Mouse (Mus musculus): ENCODE measurements around the gene Zfp663.

Gene Zfp663

DNA sequence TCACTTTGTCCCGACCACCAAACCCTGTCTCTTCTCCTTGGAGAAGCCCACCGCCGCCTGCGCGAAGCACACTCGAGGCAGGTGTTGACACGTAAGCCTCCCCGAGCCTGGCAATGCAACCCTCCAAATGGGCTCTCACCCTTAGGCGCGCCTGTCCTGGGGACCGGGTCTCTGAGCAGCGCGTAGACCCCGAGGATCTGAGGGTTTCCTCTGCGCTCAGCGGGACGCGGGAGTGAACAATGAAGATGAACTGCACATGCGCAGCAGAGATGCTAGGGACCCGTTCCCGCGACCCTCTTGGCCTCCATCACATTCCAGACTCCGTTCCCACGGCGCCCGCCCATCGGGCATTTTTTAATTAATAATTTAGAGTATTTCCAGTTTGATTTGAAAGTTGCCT, at the start of gene Zfp663:
Zfp663 (minus strand) TSS at position 234 of the 400 bp plus-strand sequence.
- DNase-seq: no peak

GRCm38 (mm10) chr2:165417291-165417690, 48.8 kb upstream of the Zfp663 start:
- DNase-seq: peak; percentile 90

GRCm38 (mm10) chr2:165415795-165416194, 47.3 kb upstream of the Zfp663 start:
- DNase-seq: no peak

DNA sequence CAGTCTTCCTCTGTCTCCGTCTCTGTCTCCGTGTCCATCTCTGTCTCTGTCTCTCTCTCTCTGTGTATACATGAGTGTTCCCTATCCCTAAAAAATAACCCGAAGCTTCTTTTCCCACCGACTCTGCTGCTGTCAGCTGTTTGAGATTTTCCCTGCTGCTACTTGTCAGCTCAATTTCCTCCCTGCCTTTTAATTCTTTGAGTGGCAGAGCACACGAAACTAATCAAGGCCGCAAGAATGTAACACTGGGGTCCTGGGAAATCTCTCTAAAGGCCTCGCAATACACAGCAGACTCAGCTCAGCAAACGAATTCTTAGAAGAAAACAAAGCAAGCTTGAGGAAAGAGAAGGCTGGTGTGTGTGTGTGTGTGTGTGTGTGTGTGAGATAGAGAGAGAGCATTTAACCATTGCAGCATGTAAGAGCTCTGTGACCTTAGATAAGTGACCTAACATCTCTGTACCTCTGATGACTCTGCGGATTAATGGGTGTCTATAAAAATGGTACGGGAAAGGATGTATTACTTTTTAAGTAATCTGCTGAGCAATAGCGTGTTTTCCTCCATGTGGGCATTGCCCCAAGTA, 46.7 kb upstream of the Zfp663 start:
- no peak for DNase-seq

- peak; percentile 86 for DNase-seq
Measured at GRCm38 (mm10) chr2:165414321-165414720, 45.8 kb upstream of the Zfp663 start.

DNA sequence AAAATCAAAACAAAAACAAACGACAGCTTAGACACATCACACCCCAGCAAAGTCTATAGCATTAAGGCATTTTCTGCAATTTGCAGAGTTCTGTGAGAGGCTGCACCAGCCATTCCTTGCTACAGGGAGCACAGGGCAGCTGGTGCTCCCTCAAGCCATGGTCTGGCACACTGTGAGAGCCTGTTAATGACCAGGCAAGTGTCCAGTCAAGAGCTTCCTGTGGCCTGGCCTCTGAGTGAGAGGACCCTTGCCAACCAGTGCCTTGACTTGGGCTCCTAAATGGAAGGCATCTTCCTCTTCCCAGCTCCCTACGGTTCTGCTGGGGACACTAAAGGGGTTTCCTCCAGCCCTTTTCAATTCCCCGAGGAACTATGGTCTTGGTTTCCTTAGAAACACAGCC, 45.4 kb upstream of the Zfp663 start:
- no peak for DNase-seq

- peak; percentile 95 for DNase-seq
Measured at GRCm38 (mm10) chr2:165407700-165408301, 39.3 kb upstream of the Zfp663 start.

DNA sequence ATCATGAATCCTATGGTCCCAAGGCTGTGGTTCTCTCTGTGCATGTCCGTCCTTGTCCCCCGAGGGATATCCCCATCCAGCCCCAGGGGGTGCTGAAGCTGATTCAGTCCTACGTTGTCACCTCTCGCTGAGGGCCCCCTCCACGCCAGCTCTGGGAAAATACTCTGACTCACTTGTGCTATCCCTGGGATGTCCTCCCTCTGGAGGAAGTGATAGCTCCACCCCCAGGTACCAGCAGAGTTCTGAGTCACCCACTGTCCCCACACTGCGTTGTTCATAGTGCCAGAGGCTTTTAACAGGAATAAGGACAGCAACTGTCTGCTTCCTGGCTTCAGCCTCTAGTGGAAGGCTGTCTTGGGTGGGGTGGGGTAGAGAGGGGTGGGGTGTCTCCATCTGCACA, 36.8 kb upstream of the Zfp663 start:
- DNase-seq: peak; percentile 94

- DNase-seq: peak; percentile 95
Measured at GRCm38 (mm10) chr2:165404951-165405350, 36.4 kb upstream of the Zfp663 start.

- DNase-seq: no peak
Measured at GRCm38 (mm10) chr2:165398164-165398785, 29.7 kb upstream of the Zfp663 start.

GRCm38 (mm10) chr2:165397502-165398163, 29.1 kb upstream of the Zfp663 start:
- peak; percentile 92 for DNase-seq

- peak; percentile 96 for DNase-seq
Measured at GRCm38 (mm10) chr2:165396831-165397501, 28.4 kb upstream of the Zfp663 start.

DNA sequence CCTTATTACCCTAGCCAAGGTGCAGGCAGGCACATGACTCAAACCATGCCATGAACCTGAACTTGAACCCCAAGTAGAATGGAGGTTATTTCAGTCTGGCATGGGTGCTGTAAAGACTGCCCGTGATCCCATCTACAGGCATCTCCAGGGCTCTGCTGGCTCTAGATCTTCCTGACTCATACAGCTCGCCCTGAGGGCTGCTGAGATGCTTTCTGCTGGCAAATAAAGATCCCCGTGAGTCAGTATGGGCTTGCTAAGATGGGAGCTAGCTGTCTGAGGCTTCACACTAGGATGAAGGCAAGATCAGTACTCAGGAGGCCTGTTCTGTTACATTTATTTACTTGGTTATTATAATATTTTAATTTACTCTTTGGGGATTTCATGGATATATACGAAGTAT, 23.6 kb upstream of the Zfp663 start:
- DNase-seq: no peak

DNA sequence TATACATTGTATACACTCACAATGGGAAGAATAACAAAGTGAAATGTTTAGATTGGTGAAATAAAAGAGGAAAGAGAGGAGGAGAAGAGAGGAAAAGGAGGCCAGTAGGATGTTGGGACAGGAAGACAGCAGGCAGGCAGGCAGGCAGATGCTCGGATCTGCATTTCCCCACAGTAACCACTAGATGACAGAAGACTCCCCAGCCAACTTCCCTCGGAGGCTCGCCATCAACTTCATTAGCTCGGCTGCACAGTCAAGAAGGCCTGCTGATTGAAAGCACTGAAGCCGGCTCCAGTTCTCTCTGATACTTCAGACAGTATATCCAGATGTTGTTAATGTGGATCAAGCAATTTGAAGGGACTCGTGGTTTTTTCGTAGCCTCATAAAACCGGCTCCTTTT, 23.0 kb upstream of the Zfp663 start:
- DNase-seq: peak; percentile 92

GRCm38 (mm10) chr2:165389299-165389952, 20.9 kb upstream of the Zfp663 start:
- DNase-seq: peak; percentile 82

DNA sequence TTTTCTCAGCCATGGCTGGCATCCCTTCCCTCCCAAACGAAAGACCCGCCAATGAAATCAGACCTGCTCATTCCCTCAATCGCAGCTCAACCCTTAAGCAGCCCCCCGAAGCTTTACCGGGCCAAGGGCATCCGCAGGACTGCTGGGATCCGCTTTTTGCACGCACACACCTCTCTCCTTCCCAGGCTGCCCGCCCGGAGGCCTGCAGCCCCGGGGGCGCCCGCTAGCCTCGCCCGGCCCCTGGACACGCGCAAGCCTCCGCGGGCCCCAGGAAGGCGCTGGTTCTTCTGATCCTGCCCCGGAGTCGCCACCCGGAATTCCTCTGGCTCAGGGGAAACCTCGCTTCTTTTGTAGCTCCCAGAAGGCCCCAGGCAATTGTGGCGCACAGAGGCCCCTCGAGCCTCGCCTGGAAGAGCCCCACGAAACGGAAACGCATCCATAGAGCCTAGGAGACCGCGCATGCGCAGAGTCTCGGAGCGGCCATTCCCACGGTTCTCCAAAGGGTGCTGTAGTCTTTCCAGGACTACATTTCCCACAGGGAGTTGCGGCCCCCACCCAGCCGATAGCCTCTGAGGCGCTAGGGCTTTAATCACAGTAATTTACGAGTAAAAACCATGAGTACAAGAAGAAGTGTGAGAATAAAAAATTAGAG, 19.4 kb upstream of the Zfp663 start, which contains the start of gene Zfp334:
Zfp334 (minus strand) TSS at position 416 of the 652 bp plus-strand sequence.
- peak; percentile 99 for DNase-seq

GRCm38 (mm10) chr2:165387370-165387769, 18.8 kb upstream of the Zfp663 start:
- no peak for DNase-seq

- no peak for DNase-seq
Measured at GRCm38 (mm10) chr2:165380050-165380449, 11.5 kb upstream of the Zfp663 start.

DNA sequence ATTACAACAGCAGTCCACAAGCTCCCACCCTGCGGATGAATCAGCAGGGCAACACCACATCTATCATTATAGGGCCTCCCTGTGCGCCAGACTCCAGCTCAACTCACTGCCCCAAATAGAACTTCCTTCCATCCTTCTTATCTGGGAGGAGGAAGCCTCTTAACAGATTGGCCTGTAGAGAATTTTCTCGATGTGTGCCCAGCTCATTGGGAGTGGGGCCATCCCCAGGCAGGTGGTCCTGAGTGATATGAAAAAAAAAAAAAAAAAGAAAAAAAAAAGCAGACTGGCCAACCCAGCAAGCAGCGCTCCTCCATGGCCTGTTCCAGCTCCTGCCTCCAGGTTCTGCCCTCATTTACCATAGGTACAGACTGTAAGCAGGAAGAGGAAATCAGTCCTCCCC, 7.5 kb upstream of the Zfp663 start:
- DNase-seq: no peak

DNA sequence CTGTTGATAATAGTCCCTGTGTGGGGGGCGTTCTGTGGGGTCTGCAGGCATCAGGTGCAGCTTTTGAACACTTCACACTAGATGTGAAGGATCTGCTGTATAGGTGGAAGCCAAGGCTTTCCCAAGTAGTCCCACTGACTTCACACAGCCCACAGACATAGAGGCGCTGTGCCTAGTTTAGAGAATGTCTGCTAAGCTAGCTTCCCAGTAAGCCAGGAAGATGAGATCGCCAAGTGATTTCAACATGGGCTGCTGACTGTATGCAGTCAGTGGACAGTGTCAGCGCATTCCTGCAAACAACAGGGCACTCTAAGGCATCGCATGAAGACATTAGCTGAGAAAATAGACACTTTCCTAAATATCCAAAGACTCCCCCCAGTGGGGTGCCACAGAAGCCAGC, 6.9 kb upstream of the Zfp663 start:
- no peak for DNase-seq

- no peak for DNase-seq
Measured at GRCm38 (mm10) chr2:165371066-165371465, 2.5 kb upstream of the Zfp663 start.

DNA sequence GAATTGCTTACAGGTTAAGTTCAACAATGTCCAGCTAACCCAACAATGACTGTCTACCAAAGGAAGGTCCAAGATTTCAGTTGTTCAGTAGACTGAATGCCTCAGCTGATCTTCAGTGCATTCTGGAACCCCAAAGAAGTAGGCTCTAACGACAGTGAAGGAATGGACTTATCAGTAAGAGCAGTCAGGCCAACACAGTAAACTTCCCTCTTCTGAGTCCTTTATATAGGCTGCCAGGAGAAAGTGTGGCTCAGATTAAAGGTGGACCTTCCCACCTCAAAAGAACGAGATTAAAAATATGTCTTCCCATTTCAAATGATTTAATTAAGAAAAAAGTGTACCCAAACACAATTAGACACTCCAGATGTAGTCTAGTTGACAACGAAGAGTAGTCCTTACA, 1.8 kb upstream of the Zfp663 start:
- DNase-seq: no peak

Data from heart, adult 11 months (tissue).